Mouse (Mus musculus): ENCODE measurements around the gene Ntf3. TPM values are rescaled to one million over a fixed set of nuclear protein-coding genes. Genes with fewer than 3 reads are reported as not detected.

Ntf3 gene
- polyA plus RNA-seq, 1 experiment from 2014 or later = 9.9 TPM

- ATAC-seq (replicated peaks; ENCODE audit: low FRiP score, low TSS enrichment, low read depth) (no peak), DNase-seq (ENCODE audit: low spot score) (peak; percentile 76)
- WGBS = 1% methylated on average over 41 of the region's 41 CpGs
- peak overlapping the region; percentile 82 for H3K4me2 ChIP-seq (ENCODE audit: low read length)
- H3K27me3 ChIP-seq (replicated peaks; ENCODE audit: control insufficient read depth, insufficient read depth, low read length) = peaks cover 13% of the 10 kb centered on the region; the same call in 1 of the 2 replicates
- peak overlapping the region; percentile 52 for H3K4me3 ChIP-seq (ENCODE audit: low read depth, low read length)
- peak overlapping the region; percentile 43; the same call in 1 of the 2 replicates for H3K27ac ChIP-seq (ENCODE audit: low read depth)
- no peaks in the 10 kb centered on the region for H3K9me3 ChIP-seq (ENCODE audit: control insufficient read depth, low read length)
- no peaks in the 10 kb centered on the region for H3K36me3 ChIP-seq (ENCODE audit: control insufficient read depth, insufficient read depth, low read length)
- H3K9ac ChIP-seq (ENCODE audit: low read length) = peak overlapping the region; percentile 50
- peaks cover 34% of the 10 kb centered on the region for H3K4me1 ChIP-seq (replicated peaks; ENCODE audit: control insufficient read depth, insufficient read depth, low read length)
These were observed 2.6 kb downstream of the Ntf3 start for GRCm38 (mm10) chr6:126163861-126164755.

GRCm38 (mm10) chr6:126163181-126163621 is 3.5 kb downstream of the Ntf3 start:
- DNase-seq (ENCODE audit: low spot score) = peak; percentile 75
- H3K36me3 ChIP-seq (ENCODE audit: control insufficient read depth, insufficient read depth, low read length) = no peaks in the 10 kb centered on the region
- H3K27me3 ChIP-seq (replicated peaks; ENCODE audit: control insufficient read depth, insufficient read depth, low read length) = peaks cover 13% of the 10 kb centered on the region; the same call in 1 of the 2 replicates
- H3K4me3 ChIP-seq (ENCODE audit: low read depth, low read length) = peak overlapping the region; percentile 52
- no peaks in the 10 kb centered on the region for H3K9me3 ChIP-seq (ENCODE audit: control insufficient read depth, low read length)
- H3K27ac ChIP-seq (ENCODE audit: low read depth) = no peak overlapping the region
- H3K4me1 ChIP-seq (replicated peaks; ENCODE audit: control insufficient read depth, insufficient read depth, low read length) = peaks cover 34% of the 10 kb centered on the region
- peak overlapping the region; percentile 82 for H3K4me2 ChIP-seq (ENCODE audit: low read length)
- H3K9ac ChIP-seq (ENCODE audit: low read length) = peak overlapping the region; percentile 50
- ATAC-seq (replicated peaks; ENCODE audit: low FRiP score, low TSS enrichment, low read depth) = peak; percentile 56; the same call in 1 of the 2 replicates
- under 1% methylated on average over 25 of the region's 25 CpGs for WGBS

- ATAC-seq (replicated peaks; ENCODE audit: low FRiP score, low TSS enrichment, low read depth) (no peak), DNase-seq (ENCODE audit: low spot score) (no peak)
- Histone ChIP-seq H3K4me3 (ENCODE audit: low read depth, low read length) (peak overlapping the region; percentile 52), H3K4me1 (replicated peaks; ENCODE audit: control insufficient read depth, insufficient read depth, low read length) (peaks cover 29% of the 10 kb centered on the region), H3K27ac (ENCODE audit: low read depth) (no peak overlapping the region), H3K36me3 (ENCODE audit: control insufficient read depth, insufficient read depth, low read length) (no peaks in the 10 kb centered on the region), H3K27me3 (replicated peaks; ENCODE audit: control insufficient read depth, insufficient read depth, low read length) (peaks cover 13% of the 10 kb centered on the region; the same call in 1 of the 2 replicates), H3K9ac (ENCODE audit: low read length) (peak overlapping the region; percentile 34; the same call in 1 of the 2 replicates), H3K4me2 (ENCODE audit: low read length) (peak overlapping the region; percentile 82), H3K9me3 (ENCODE audit: control insufficient read depth, low read length) (no peaks in the 10 kb centered on the region)
- 6% methylated on average over 10 of the region's 10 CpGs for WGBS
These were observed 4.4 kb downstream of the Ntf3 start for GRCm38 (mm10) chr6:126162351-126162758.

- Histone ChIP-seq H3K4me1 (replicated peaks; ENCODE audit: control insufficient read depth, insufficient read depth, low read length) (peaks cover 29% of the 10 kb centered on the region), H3K9ac (ENCODE audit: low read length) (no peak overlapping the region), H3K9me3 (ENCODE audit: control insufficient read depth, low read length) (no peaks in the 10 kb centered on the region), H3K4me3 (ENCODE audit: low read depth, low read length) (peak overlapping the region; percentile 52; the same call in 1 of the 2 replicates), H3K27me3 (replicated peaks; ENCODE audit: control insufficient read depth, insufficient read depth, low read length) (peaks cover 13% of the 10 kb centered on the region; the same call in 1 of the 2 replicates), H3K27ac (ENCODE audit: low read depth) (no peak overlapping the region), H3K4me2 (ENCODE audit: low read length) (peak overlapping the region; percentile 82), H3K36me3 (ENCODE audit: control insufficient read depth, insufficient read depth, low read length) (no peaks in the 10 kb centered on the region)
- no peak for ATAC-seq (replicated peaks; ENCODE audit: low FRiP score, low TSS enrichment, low read depth)
- no peak for DNase-seq (ENCODE audit: low spot score)
- 56% methylated on average over 8 of the region's 8 CpGs for WGBS
These were observed 5.0 kb downstream of the Ntf3 start for GRCm38 (mm10) chr6:126161571-126162340.

- Histone ChIP-seq H3K27ac (ENCODE audit: low read depth) (no peak overlapping the region), H3K4me2 (ENCODE audit: low read length) (no peak overlapping the region), H3K27me3 (replicated peaks; ENCODE audit: control insufficient read depth, insufficient read depth, low read length) (peaks cover 11% of the 10 kb centered on the region; the same call in 1 of the 2 replicates), H3K9ac (ENCODE audit: low read length) (no peak overlapping the region), H3K36me3 (ENCODE audit: control insufficient read depth, insufficient read depth, low read length) (no peaks in the 10 kb centered on the region), H3K4me1 (replicated peaks; ENCODE audit: control insufficient read depth, insufficient read depth, low read length) (peaks cover 23% of the 10 kb centered on the region), H3K4me3 (ENCODE audit: low read depth, low read length) (no peak overlapping the region), H3K9me3 (ENCODE audit: control insufficient read depth, low read length) (no peaks in the 10 kb centered on the region)
- WGBS = 64% methylated on average over 5 of the region's 5 CpGs
- ATAC-seq (replicated peaks; ENCODE audit: low FRiP score, low TSS enrichment, low read depth) (no peak), DNase-seq (ENCODE audit: low spot score) (no peak)
These were observed 6.7 kb downstream of the Ntf3 start for GRCm38 (mm10) chr6:126160067-126160411.

- no peak overlapping the region for H3K4me2 ChIP-seq (ENCODE audit: low read length)
- H3K4me3 ChIP-seq (ENCODE audit: low read depth, low read length) = no peak overlapping the region
- ATAC-seq (replicated peaks; ENCODE audit: low FRiP score, low TSS enrichment, low read depth) (no peak), DNase-seq (ENCODE audit: low spot score) (no peak)
- no peak overlapping the region for H3K9ac ChIP-seq (ENCODE audit: low read length)
- no peak overlapping the region for H3K27ac ChIP-seq (ENCODE audit: low read depth)
- whole genome bisulfite sequencing = 83% methylated on average over 13 of the region's 13 CpGs
- H3K4me1 ChIP-seq (replicated peaks; ENCODE audit: control insufficient read depth, insufficient read depth, low read length) = peaks cover 23% of the 10 kb centered on the region
- peaks cover 11% of the 10 kb centered on the region; the same call in 1 of the 2 replicates for H3K27me3 ChIP-seq (replicated peaks; ENCODE audit: control insufficient read depth, insufficient read depth, low read length)
- no peaks in the 10 kb centered on the region for H3K36me3 ChIP-seq (ENCODE audit: control insufficient read depth, insufficient read depth, low read length)
- no peaks in the 10 kb centered on the region for H3K9me3 ChIP-seq (ENCODE audit: control insufficient read depth, low read length)
These were observed 7.2 kb downstream of the Ntf3 start for GRCm38 (mm10) chr6:126159279-126160066.

- H3K4me1 ChIP-seq (replicated peaks; ENCODE audit: control insufficient read depth, insufficient read depth, low read length) = peaks cover 4% of the 10 kb centered on the region; the same call in 1 of the 2 replicates
- no peaks in the 10 kb centered on the region for H3K9me3 ChIP-seq (ENCODE audit: control insufficient read depth, low read length)
- no peak overlapping the region for H3K4me2 ChIP-seq (ENCODE audit: low read length)
- no peaks in the 10 kb centered on the region for H3K27me3 ChIP-seq (replicated peaks; ENCODE audit: control insufficient read depth, insufficient read depth, low read length)
- no peak overlapping the region for H3K4me3 ChIP-seq (ENCODE audit: low read depth, low read length)
- H3K36me3 ChIP-seq (ENCODE audit: control insufficient read depth, insufficient read depth, low read length) = no peaks in the 10 kb centered on the region
- ATAC-seq (replicated peaks; ENCODE audit: low FRiP score, low TSS enrichment, low read depth) (no peak), DNase-seq (ENCODE audit: low spot score) (no peak)
- WGBS = 70% methylated on average over 2 of the region's 2 CpGs
- no peak overlapping the region for H3K9ac ChIP-seq (ENCODE audit: low read length)
- H3K27ac ChIP-seq (ENCODE audit: low read depth) = no peak overlapping the region
These were observed 10.8 kb downstream of the Ntf3 start for GRCm38 (mm10) chr6:126155928-126156327.
